Mouse (Mus musculus) left cerebral cortex, adult 18-20 months (tissue): ENCODE measurements around the gene Scnn1a. TPM values are rescaled to one million over a fixed set of nuclear protein-coding genes. Genes with fewer than 3 reads are reported as not detected.
A peak's percentile ranks its signal among the peaks of the same experiment; 100 is the strongest.

Experiments
- DNase-seq, 2 experiments: peaks; one replicate each; pipeline ENCODE4 v3.0.0; 2021 to 2022; ENCODE audit warnings: low spot score in 2 of 2, mixed read lengths in 1 of 2
- total RNA-seq, 2 experiments: library from RNA; stranded (reverse); gene quantifications; 2 replicates each; pipeline ENCODE4 v1.2.3; 2021

Scnn1a gene
- total RNA-seq, 2 experiments from 2014 or later, result 2.6 to 3.6 TPM

DNA sequence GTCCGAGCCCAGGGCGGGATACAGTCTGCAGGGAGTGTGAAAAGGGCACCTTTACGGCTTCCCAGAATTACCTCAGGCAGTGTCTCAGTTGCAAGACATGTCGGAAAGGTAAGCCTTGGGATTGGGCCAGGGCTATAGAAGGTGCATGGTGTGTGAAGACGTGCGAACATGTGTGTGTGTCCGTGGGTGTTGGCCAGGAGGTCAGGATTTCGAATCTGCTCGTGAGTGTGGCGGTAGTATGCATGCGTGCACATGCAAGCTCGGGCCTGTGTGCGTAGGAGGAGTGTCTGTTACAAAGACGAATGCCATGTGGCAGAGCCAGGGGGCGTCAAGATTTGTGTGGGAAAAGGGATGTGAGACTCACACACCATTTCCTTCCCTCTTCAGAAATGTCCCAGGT lies 36.9 kb downstream of the Scnn1a start:
- DNase-seq, result no peak

GRCm38 (mm10) chr6:125359999-125360398 lies 39.5 kb downstream of the Scnn1a start:
- DNase-seq, result no peak

- DNase-seq, result no peak
Observed at GRCm38 (mm10) chr6:125360846-125361245, 40.4 kb downstream of the Scnn1a start.

DNA sequence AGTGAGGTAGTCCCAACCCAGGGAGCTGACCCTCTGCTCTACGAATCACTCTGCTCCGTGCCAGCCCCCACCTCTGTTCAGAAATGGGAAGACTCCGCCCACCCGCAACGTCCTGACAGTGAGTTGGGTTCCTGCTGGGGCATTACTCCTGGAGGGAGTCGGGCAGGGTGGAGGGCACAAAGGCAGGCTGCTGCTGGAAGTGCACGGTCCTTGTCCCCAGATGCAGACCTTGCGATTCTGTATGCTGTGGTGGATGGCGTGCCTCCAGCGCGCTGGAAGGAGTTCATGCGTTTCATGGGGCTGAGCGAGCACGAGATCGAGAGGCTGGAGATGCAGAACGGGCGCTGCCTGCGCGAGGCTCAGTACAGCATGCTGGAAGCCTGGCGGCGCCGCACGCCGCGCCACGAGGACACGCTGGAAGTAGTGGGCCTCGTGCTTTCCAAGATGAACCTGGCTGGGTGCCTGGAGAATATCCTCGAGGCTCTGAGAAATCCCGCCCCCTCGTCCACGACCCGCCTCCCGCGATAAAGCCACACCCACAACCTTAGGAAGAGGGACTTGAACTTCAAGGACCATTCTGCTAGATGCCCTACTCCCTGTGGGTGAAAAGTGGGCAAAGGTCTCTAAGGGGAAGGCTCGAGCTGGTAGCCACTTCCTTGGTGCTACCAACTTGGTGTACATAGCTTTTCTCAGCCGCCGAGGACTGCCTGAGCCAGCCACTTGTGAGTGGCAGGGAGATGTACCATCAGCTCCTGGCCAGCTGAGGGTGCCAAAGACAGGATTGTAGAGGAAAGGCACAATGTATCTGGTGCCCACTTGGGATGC lies 41.2 kb downstream of the Scnn1a start:
- DNase-seq, result peak; percentile 35 to 47

DNA sequence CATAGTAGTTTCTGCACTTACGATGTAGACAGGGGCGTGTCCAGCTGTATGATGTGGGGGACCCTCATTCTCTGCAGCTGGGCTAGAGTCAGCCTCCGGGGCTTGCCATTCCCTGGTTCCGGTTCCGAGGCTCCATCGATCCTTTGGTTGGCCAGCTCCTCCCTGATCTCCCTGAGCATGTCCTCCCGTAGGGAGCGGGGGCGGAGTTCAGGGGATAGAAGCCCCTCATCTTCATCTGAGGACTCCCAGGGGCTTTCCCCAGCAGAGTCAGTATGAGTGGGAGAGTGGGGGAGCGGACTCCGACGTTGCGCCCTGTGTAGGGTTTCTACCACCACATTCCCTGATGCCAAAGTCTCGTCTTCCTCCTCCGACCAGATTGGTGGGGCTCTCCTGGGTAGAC lies 42.6 kb downstream of the Scnn1a start:
- no peak for DNase-seq

- DNase-seq, result no peak
Observed at GRCm38 (mm10) chr6:125363451-125364242, 43.2 kb downstream of the Scnn1a start.

DNA sequence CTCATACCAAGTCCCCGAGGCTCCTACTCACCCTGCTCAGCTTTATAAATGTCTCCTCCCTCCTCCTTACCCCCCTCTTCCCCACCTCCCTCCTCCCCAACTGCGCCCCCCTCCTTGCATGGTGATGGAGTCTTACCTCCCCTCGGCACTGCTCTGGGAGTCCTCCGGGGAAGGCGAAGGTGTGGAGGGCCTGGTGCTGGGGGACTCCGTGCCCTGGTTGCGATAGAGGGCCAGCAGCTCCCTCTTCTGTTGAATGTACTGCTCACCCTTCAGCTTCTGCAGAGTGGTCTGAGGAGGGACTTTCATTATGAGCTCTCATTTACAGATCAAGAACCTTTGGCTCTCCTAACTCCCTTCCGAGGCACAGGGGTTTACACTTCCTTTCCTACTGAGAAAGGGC lies 44.0 kb downstream of the Scnn1a start:
- DNase-seq, result no peak

- DNase-seq, result no peak
Observed at GRCm38 (mm10) chr6:125365522-125365921, 45.1 kb downstream of the Scnn1a start.

DNA sequence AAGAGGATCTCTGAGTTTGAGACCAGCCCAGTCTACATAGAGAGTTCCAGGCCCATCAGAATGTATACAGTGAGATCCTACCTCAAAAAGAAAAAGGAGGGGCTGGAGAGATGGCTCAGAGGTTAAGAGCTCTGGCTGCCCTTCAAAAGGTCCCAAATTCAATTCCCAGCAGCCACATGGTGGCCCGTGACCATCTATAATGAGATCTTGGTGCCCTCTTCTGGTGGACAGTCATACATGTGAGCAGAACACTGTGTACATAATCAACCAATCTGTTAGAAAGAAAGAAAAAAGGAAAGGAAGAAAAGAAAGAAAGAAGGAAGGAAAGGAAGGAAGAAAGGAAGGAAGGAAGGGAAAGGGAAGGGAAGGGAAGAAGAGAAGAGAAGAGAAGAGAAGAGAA lies 45.7 kb downstream of the Scnn1a start:
- DNase-seq, result no peak

GRCm38 (mm10) chr6:125367758-125368371 lies 47.4 kb downstream of the Scnn1a start:
- no peak for DNase-seq

GRCm38 (mm10) chr6:125377042-125377441 lies 56.6 kb downstream of the Scnn1a start:
- no peak for DNase-seq

- no peak for DNase-seq
Observed at GRCm38 (mm10) chr6:125377582-125378451, 57.4 kb downstream of the Scnn1a start.

DNA sequence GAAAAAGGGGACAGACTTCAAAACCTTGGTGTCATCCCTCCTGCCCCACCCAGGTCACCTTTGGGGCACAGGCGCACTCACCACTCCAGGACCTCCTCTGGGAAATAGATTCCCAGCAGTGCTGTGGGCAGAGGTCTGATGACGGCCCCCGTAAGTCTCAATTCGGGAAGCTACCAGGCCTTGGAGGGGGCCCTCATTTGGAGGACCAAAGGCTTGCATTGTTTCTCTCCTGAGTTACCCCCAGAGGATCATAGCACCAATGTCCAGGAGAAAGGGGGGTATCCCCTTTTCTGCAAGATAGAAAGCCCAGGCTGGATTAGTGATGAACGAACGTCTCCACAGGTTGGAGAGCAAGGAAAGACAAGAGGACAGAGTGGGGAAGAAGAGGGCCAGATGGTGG lies 58.2 kb downstream of the Scnn1a start:
- no peak for DNase-seq

DNA sequence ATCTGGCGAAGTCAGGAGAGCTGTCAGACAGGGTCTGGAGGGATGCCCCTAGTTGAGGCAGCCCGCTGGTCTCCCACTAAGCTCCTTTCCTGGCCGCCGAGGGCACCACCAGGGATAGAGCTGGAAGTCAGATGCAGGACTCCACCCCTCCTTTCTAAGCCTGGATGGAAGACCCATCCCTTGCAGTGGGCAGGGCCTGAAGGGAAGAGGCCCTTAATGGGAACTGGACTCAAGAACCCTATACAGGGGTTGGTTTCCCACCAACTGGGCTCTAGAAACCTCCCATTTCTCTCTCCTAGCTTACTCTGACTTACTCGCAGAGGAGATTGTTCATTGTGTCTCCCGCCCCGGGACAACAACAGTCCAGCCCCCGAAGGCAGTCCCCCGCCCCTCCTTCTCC lies 59.3 kb downstream of the Scnn1a start:
- no peak for DNase-seq

DNA sequence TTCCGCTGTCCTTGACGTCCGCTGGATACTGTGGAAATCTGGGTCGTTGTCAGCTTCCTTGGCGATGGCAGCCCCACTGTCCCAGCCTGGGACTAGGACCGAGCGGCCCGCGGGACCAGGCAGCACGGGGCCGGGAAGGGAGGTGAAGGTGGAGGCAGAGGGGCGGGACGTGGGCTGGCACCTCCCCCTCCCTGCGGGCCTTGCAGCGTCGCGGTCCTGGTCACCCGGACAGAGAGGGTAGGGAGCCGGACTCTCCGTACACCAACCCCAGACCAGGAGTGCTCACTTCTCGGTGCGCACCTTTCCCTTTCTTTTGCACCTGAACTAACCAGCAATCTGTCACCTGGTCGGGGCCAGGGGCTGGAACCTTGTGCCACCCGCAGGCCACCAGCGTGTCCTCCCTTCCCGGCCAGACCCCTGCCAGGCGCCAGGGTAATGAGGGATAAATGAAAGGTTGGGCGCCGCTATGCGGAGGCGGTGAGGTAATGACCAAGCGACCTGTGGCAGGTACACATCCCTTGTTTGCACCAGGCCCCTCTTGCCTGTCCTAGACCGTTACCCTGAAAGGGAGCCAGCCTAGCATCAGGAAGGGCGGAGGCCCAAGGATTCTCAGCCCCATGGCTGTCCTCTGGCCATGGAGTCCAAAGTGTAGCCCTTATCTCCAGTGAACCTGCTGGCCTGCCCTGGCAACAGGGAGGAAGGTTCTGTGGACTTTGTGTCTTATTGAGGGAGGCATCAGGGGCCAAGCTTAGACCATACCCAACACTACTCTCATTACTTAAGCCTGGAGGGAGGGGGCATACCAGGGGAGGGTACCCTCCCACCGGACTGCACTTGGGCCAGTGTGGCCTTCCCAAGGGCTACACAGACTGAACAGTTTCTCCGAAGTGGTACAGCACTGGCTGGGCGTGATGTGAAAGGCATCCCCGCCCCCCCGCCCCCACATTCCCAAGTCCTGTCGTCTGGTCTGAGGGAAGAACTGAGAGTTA lies 60.2 kb downstream of the Scnn1a start, which contains the start of gene Plekhg6:
Gene Plekhg6 (minus strand): TSS at position 422 of the 989 bp plus-strand sequence.
- no peak for DNase-seq

- no peak for DNase-seq
Observed at GRCm38 (mm10) chr6:125382024-125382423, 61.6 kb downstream of the Scnn1a start.

DNA sequence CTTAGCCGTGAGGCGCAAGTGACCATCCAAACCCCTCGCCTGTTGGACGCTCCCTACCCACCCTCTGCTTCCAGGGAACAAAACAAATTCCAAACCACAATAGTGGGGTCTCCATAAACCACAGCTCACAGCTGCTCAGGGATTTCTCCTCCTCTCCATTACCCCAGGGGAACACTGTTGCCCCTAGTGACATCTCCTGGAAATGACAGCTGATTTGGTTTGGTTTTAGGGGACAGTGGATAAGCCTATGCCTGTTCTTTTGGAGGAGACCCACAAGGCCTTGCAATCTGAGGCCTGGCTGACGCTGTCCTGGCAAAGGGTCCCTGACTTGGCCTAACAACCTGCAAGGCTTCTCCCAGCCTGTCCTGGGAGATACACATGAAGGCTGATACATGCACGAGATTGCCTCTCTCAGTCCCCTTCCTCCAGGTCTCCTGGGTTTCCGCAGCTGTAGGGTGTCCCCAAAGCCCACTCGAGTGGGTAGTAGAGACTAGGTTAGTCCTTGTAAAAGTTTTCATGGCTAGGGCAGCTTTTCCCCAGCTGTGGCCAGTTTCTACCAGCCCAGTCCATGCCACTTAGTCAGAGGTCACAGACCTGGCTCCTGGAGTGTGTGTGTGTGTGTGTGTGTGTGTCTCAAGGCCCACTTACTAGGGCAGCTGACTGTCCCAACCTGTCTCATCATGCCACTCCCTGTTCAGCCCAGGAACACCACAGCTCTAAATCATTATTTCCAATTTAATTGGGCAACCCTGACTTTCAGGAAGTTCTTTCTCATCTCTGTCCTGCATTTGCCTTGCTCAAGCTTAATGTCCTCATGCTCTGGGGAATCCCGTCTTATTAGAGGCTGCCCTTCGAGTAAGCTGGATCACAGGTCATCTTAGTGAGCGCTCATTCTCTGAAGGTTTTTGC lies 64.9 kb downstream of the Scnn1a start:
- peak in 1 of 2 experiments; percentile 29 for DNase-seq

DNA sequence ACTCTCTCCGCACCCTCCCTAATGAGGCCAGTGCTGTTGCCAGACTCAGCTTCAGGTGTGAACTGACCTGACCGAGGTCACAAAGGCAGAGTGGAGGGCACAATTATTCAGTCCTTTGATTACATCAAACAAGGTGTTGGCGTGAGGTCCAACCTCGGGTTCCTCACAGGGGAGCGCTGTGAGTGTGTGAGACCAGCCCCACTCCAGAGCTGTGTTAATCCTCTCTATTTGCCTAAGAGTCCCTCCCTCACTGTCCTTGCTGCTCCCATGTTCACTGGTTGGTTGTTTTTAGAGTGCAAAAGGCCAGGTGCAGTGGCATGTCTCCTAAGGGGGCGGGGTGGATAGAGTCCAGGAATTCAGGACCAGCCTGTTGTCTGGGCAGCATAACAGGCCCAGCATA lies 65.6 kb downstream of the Scnn1a start:
- DNase-seq, result no peak

DNA sequence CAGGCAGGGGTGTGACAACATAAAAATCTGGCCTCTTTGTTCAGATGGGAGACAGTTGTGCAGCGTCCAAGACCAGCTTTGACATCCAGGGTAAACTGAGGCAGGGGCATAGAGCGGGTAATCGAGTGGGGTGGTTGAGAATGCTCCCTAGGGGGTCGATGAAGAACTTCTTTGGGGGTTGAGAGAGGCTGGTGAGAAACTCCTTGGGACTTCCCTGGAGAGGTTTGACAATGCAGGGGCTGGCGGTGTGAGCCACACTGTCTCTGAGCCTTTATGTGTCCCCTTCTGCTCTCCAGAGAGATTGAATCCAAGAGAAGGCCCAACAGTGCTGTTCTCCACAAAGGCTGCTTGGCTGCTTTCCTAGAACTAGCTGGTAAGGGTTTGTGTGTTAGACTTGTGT lies 69.4 kb downstream of the Scnn1a start:
- no peak for DNase-seq
